Mouse (Mus musculus) retina, postnatal 7 days (tissue): ENCODE measurements at regions not wholly inside any gene's neighbourhood (a gene's known extent, or its start where the extent isn't known, plus 50 kb on each side); places are given as distances from the start of the nearest gene placed in this dataset.
A peak's percentile ranks its signal among the peaks of the same experiment; 100 is the strongest.

Experiments used
- DNase-seq: peaks from one replicate; pipeline ENCODE4 v3.0.0-alpha.2; 2012; ENCODE audit warnings: low read depth, low spot score

DNA sequence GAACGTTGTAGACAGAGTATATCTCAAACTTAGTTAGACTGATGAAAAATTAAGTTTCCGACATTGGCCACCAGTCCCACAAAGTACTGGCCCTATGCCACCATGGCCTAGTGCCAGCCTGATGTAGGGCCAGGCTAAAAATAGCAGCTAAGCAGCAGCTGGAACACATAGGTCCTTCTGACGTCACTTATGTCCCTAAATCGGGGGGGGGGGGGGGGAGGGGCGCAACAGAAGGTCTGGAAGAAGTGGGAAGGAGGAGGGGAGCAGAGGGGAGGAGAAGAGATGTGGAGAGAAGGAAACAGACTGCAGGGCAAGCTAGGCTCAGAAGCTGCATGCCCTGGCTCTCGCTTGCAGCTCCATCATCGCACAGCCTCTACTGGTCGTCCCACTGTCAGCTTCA is 164.7 kb upstream of the Smim15 start:
- peak; percentile 11 for DNase-seq

DNA sequence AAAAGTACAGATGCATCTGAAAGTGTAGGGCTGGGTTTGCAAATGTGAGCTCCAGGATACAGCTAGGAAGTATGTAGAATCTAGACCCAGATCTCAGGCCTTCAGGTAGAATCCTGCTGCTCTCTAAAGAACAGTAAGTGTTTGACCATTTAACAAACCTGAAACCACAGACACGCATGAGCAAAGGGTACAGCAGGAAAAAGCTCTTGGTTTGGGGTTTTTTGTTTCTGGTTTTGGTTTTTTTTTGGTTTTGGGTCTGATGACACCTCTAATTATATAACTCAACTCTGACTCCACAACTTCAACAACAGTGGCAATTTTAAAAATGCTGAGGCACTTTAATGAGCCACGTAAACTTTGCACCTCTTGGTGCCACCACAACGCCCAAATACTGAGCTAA is 165.3 kb upstream of the Smim15 start:
- no peak for DNase-seq

DNA sequence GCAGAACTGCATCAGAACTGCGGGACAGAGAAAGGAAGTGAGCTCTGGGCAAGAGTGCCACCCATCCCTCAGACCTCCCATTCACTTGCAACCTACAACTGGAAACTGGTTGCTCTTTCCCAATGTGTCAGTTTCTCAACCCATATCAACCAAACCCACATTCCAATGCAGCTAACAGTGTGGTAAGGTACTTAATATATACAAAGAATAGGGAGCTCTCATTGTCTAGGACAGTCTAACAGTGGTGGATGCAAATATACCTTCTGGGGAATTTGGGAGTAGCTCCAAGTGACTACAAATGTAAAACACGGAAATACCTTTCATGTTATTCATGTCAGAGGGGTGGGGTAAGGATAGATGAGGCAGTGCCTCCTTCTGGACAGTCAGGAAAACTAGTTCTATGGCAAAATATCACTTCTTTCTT is 171.0 kb upstream of the Smim15 start:
- DNase-seq, result no peak

DNA sequence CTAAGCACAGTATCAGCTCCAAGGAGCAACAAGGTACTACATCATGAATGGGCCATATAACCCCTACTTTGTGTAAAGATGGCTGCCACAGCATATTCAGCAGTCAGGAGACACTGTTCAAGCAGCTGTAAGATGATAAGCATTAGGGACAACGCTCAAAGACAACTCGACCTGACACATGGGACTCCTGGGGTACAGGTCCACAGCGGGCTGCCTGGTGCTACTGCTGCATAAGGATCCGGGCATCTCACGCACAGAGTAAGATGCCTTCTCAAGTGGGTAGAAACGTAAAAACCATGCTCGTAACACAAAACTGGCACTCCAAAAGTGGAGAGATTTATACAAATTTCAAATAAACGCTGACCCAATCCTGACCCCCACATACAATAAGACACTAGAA is 171.7 kb upstream of the Smim15 start:
- DNase-seq, result no peak

DNA sequence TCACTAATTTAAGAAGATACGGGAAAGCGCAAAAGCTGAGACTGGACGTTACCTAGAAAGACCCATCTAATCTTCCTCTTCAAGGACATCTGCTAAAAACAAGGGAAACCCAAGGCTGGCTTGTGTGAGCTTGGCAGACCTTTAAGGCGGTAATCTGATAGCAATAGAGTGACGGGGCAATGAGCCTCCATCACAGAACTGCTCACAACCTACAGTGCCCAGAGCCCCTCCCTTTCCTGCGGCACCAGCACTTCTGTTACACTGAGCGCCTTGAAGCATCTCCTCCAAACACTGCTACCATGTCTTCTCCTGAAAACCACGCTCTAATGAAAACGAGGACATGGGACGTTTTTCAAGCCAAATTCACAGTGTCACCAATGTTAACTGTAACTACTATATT is 172.1 kb upstream of the Smim15 start:
- DNase-seq, result no peak

DNA sequence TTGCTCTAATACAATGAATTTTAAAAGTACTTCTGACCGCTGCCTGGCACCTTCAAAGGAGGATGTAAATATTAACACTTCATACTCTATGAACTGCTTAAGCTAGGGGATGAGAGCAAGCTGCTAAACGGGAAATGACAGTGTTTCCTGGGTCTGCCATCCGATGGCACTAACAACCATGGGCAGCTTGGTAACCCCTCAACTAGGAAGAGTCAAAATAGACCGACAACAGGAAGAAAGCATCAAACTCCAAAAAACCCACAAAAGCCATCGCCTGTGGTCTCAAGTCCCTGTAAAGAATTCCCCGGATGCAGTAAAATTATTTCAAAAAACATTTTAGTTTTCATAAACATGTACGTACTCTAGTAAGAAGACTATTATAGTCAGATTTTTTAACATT is 175.3 kb upstream of the Smim15 start:
- no peak for DNase-seq

DNA sequence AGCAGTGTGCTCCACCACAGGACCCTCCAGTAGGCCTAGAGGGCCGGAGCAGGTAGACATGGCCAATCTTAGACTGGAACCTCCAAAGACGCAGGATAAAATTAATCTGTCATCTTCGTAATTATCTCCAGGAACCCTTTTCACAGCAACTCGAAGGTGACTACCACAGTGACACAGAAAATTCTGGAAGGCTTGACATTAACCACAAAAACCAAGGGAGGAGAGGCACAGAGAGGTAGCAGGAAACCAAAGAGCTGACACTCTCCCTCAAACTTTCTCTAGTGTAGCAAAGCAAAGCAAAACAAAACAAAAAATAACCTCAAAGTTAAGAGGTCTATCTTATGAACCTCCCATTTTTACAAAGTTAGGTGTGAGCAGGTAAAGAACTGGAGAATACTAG is 177.4 kb upstream of the Smim15 start:
- DNase-seq, result no peak

DNA sequence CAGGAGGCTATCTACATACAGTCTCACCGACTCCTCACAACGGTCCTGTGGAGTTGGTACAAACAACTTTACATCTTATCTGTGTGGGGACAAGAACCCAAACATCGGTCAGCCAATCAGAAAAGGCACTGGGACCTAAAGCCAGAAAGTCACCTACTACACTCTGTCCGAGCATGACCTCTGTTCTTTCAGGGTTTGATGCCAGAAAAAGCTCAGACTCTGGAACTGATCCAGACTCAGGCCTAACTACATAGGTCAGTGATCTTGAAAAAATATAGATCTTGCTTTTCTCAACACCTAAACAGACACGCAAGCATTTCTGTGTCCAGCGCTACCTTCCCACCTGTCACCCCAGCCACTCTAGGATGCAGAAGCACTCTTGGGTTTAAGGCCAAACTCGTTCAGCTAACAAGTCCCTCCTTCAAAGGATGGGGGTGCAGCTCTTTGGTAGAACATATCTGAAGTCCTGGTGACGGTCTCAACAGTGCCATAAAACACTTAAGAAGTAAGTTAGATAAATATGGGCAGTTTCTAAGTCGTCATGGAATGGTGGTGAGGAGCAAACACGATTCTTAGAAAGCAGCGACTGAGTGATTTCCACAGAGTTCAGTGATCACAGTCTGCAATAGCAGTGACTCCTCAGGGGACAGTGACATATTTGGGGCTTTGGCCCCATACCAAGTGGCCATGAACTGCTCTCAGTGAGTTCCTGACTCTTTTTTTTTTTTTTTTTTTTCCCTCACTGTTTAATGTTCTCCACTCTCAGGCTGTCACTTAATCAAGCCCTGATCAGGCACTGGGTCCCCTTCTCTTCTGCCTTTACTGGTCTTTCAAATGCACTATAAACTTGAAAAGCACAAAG is 181.2 kb upstream of the Smim15 start:
- DNase-seq, result no peak

DNA sequence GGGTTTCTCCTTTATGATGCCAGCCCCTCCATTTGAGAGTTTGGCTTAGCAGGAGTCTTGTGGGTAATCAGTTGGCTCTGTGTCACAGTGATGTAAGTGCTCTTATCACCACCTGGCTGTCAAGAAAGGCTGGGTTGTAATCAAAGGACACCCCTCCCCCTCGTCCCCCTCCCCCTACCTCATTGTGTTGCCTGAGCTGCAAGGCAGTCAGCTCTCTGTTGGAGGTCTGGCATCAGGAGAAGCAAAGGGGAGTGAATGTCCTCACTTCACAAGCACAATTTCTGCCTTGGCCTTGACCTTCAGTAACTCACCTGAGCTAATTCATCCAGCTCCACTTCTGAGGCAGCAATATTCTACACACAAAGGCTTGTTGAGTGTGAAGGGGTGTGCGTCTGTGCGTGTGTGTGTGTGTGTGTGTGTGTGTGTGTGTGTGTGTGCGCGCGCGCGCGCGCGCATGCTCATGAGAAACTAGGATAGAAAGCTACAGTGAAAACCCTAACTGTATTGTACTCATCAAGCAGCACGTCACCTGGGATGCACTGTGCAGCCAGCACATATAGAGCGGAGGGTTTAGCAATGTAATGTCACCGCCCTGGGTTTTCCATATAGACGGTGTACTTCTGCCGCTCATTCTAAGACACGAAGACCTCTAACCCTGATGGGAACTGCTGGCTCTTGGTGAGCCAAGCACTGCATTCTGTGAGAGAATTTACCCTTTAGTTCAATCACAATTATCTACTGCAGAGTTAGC is 182.7 kb upstream of the Smim15 start:
- DNase-seq, result no peak

DNA sequence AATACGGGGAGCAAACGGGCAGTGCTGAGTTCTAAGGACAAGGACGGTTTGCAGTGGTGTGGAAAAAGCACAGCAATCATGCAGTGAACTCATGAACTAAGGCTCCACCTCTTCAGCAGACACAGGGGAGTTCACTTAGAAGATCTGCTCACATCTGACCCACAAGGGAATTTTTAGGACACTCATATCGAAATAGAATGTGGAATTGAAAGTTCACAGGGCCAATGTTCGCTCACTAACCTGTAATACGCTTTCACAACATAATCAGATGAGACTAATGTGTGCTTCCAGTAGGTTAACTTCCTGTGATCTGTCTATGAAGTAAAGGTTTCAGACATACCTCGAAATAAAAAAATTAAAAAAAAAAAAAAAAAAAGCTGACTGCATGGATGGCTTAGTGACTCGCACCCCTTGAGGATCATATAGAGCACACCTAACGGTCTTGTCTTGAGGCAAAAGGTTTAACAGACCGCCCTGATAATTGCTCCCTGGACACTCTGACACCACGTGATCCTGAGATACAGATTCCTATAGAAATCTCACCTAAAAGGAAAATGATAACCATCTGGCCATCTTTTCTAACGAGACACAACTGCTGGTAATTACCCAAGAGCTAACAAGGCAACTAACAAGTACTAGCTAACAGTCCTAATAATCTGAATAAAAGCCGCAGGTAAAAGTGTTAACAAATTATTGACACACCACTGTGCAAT is 187.0 kb upstream of the Smim15 start:
- DNase-seq, result no peak

DNA sequence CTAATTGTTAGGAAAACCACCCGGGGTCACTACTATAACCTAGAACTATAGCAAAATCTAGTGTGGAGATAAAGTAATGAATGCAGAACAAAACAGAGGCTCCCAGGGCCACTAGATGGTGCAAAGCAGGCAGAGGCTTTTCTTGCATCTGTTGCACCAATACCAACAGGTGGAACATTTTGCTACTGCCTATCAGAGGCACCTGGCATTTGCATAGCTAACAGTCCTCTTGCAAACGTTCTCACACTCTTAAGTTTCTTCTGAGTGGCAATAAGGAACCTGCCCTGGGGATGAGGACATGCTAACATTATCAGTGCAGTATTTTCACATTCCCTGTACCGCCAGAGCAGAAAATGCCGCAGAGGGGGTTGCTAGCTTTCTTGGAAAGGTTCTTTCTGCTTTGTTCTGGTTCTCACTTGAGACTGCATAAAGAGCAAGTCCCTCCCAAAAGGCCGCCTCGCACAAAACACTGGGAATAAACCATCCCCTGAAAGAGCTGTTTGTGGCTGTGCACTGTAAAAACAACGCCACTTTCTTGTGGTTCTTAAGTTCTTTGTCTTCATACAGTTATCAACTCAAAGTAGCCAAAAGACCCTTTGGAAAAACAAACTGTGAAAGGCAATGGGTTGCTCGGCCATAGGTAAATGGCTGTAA is 193.2 kb upstream of the Smim15 start:
- no peak for DNase-seq

DNA sequence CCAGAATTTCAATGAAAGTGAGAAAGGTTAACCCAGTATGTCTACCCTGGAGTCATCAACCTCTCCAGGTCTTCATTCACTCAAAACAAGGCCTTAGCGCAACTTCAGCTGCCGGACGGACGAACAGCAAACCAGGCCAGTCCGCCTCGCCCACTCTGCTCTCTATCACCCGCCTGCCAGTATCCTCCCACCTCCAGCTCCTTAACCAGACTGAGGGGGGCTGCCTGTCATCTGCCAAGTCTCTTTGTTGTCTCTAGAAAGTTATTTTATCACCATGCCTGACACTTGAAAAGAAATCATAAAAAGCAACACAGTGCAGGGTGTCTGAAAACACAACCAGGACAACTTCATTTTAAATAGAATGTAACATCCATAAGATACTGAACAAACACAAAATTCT is 195.4 kb upstream of the Smim15 start:
- no peak for DNase-seq

DNA sequence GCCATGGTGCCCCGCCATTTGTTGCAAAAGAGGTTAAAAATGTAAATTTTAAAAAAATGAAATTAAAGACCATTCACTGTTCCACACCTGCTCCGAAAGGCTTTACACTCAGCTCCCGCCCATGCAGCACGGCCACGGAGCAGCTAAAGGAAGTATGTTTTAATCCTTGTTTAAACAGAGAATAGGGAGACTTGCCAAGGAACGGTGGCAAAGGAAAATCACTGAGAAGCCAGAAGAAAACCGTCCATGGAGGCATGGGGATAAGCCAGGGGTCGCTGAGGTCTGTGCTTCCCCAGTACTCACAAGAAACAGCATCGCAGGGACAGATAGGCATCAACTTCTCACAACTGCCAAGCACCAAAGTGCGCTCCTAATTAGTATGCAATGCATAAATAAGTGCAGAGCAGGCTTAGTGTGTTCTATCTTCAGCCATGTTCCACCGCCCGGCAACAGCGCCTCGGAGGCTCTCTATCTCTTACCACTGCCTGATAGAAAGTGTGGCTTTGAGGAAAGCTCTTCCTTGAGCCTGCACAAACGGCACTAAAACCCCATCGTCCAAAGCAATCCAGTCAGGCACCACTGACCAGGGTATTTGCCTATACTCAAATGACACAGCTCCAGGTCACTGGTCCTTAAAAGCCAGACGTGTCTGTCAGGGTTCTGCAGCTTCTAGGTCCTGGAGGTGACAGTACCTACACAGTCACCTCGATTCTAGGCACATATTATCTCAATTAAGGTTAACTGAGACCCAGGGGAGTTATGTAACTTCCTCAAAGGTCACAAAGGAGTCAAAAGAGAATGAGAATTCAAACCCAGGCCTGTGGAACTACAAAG is 196.8 kb upstream of the Smim15 start:
- no peak for DNase-seq

DNA sequence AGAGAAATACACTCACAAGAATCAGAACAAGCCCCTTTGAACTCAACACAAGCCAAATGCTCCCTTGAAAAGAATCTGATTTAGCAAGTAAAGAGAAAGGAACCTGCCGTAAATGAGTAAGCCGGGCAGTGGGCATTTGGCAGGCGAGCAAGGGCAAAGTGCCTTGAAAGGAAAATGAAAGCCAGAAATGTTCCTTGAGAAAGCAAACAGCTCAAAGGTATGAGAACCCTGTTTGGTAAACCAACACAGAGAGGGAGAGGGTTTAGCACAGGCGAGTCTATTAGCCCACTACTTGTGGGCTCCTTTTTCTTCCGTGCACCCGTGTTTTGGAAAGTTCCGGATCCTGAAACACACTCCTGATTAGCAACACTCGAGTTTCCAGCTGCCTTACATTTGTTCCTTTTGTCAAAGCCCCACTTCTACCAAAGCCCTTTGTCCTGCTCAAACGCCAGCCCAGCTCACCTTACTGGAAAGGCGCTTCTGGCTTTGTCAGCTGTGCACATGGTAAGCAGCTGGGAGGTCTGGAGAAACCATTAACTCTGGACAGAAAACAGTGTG is 197.5 kb upstream of the Smim15 start:
- no peak for DNase-seq

DNA sequence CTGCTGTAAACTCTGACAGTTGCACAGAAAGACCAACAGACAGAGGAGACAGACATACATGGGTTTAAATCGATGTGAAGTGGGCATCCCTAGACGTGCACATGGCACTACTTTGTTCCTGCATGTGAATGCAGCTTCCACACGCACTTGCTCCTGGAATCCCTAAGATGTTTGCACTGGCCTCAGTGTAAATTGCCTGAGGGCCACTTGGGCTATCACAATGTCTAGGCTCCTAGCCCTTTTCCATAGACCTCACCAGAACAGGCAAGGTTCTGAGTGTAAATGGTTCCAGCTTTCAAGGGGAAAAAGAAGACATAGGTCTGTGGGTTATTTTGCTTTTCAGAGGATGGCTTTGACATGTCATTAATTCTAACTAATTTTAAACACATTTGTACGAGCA is 198.4 kb upstream of the Smim15 start:
- no peak for DNase-seq

DNA sequence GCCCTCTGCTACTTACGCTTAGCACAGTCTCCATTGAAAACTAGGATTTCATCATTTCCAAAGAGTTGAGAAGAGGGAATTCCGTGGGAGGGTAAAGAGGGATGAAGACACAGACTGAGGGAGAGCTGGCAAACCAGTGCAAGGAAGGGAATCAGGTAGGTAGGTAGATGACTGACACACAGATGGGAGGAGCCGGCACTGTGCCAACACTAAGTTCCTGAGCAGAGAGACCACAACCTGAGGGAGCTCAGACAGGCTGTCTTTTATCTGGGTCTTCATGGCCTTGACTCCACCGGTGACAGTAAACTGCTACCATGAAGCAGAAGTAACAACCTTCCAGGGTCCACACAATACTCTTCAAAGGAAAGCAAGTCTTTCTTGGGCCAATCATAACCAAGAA is 200.2 kb upstream of the Smim15 start:
- no peak for DNase-seq

DNA sequence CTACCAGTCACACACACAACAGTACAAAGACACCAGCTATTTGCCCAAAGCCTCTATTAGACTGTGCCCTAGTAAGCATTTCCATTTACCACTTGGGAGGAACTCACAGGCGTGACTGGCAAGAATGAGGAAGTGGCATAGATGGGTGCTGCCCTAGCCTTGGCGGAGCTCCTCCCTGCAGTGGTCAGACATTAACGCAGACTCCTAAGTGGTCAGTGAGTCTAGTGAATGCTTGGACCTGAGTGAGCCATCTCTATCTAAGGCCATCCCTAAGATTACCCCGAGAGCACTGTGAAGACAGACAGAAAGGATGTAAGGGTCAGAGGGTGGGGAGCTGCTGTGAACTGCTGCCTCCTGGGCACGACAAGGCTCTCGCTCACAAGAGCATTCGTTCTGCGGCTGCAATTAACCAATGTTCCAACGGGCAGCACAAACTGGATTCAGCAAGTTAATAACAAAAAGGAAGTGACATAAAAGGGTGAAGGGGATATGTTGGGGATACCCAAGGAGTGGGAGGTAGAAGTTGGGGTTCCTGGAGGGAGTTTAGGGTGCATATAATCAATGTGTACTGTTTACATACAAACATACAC is 206.0 kb upstream of the Smim15 start:
- no peak for DNase-seq

DNA sequence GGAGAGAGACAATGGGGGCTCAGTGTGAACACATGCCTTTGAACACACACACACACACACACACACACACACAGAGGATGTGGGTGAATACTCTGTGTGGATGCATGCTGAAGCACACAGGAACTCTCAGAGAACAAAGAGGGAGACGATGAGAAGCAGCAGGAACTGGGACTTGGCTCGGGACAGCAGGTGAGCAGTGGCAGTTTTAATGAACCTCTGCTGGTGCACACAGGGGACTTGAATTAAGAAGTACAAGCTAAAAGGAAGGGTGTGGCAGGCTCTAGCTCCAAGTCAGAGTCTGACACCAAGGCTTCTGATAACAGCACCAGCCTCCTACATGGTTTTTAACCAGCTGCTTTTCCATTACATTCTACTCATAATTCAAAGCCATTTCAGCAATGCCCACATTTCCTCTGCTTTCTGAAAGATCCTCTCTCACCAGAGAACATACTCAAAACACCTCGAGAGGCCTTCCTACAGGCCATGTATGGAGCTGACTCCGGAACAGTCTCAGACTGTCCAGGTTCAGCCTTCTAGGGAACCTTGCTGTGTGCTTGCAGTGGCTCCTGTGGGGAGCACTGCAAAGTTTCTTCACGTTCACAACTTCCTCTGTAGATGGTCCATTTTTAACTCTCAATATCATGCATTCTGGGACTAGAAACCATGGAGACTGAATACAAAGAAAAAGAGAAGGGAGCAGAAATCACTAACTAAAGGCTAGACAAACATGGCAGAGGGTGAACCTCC is 206.9 kb upstream of the Smim15 start:
- DNase-seq, result no peak

DNA sequence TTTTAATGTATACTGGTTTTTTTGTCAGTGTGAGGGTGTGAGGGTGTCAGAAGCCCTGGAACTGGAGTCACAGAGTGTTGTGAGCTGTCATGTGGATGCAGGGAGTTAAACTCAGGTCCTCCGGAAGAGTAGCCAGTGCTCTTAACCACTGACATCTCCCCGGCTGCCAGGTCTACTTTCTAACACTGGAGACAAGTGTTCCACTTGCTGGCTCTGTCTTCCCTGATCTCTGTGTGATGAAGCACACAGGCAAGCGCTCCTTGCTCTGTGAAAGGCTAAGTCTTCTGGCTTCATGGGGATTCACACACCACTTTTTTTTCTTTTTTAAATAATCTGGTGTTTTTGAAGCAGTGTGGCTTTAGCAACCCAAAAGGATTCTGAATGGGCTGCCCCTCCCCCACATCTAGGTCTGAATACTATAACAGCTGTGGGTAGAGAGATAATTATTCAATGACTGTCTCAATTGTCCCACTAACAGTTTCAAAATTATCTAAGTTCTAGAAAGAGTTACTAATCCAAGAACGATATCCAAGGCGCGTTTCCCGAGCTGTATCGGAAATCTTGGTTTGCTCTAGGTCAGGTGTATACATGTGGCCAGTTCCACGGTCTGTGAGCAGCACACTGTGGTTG is 208.4 kb upstream of the Smim15 start:
- no peak for DNase-seq
